Mouse (Mus musculus) forebrain, embryonic 11.5 days (tissue): Measurements from ENCODE around the gene Ralgps2. TPM values are rescaled to one million over a fixed set of nuclear protein-coding genes. Genes with fewer than 3 reads are reported as not detected.

Experiments
- ATAC-seq: fragments of 200-750 bp; cut with Nextera tagmentation; replicated peaks from 2 replicates; pipeline ENCODE4 v1.8.0; 2017; ENCODE audit warnings: moderate TSS enrichment; ENCODE audit not compliant: low FRiP score
- DNase-seq: peaks from one replicate; pipeline ENCODE4 v3.0.0-alpha.2; 2017; ENCODE audit warnings: low spot score
- H3K27ac ChIP-seq: fragments of 300-500 bp; sonication (generic); 2 replicates; pipeline ENCODE4 v1.5.1; 2014; ENCODE audit warnings: low read depth, low read length
- H3K27me3 ChIP-seq: fragments of 300-500 bp; sonication (generic); 2 replicates; pipeline ENCODE4 v1.6.1; 2014; ENCODE audit warnings: mild to moderate bottlenecking, low read length, mixed read lengths; ENCODE audit not compliant: control insufficient read depth, insufficient read depth
- H3K36me3 ChIP-seq: fragments of 300-500 bp; sonication (generic); 2 replicates; pipeline ENCODE4 v1.6.1; 2014; ENCODE audit warnings: mild to moderate bottlenecking, low read length, moderate library complexity, mixed read lengths; ENCODE audit not compliant: control insufficient read depth, insufficient read depth
- H3K4me1 ChIP-seq: fragments of 300-500 bp; sonication (generic); replicated peaks from 2 replicates; pipeline ENCODE4 v1.6.1; 2014; ENCODE audit warnings: low read length, mixed read lengths; ENCODE audit not compliant: control insufficient read depth, insufficient read depth
- H3K4me2 ChIP-seq: fragments of 300-500 bp; sonication (generic); 2 replicates; pipeline ENCODE4 v1.6.1; 2014; ENCODE audit warnings: low read depth, mild to moderate bottlenecking, low read length, moderate library complexity, mixed read lengths; ENCODE audit not compliant: severe bottlenecking
- H3K4me3 ChIP-seq: fragments of 300-500 bp; sonication (generic); 2 replicates; pipeline ENCODE4 v1.5.1; 2014; ENCODE audit warnings: low read depth, low read length
- H3K9ac ChIP-seq: fragments of 300-500 bp; sonication (generic); 2 replicates; pipeline ENCODE4 v1.6.1; 2014; ENCODE audit warnings: low read length
- H3K9me3 ChIP-seq: fragments of 300-500 bp; sonication (generic); 2 replicates; pipeline ENCODE4 v1.6.1; 2016; ENCODE audit warnings: low read length, mixed read lengths; ENCODE audit not compliant: control insufficient read depth
- WGBS: fragments of 180-500 bp; shearing (Covaris S2); extraction: QIAGEN DNeasy Blood & Tissue Kit; methylation state at CpG from one replicate; pipeline ENCODE4 v1.1.7; 2014; 5-methylcytosine and 5-hydroxymethylcytosine counted together
- polyA plus RNA-seq: library from polyadenylated mRNA; unstranded; fragments of >200 nt; fragmentation: Nextera tagmentation; extraction: Ambion mirVana; gene quantifications from 2 replicates; pipeline ENCODE4 v1.2.1, GENCODE M21; 2014

The Ralgps2 gene
- polyA plus RNA-seq, 1 experiment from 2014 or later, result 82.0 TPM

DNA sequence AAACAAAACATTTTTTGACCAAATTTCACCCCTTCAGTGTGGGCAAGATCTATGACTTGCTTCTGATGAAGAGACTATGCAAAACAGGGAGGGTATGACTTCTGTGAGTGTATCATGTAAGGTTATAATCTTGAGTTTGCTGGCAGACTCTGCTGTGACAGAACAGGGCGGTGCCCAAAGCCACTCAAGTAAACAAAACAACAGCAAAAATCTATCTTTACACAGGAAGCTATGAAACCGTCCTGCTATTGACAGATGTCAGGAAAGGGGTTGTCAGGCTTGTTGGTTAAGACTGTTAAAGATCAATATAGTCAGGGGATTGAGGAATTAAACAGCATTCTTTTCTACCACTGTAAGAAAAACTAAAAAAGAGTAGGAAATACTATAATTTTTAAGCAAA is 33.8 kb downstream of the Ralgps2 start:
- Histone ChIP-seq H3K4me1 (no peaks in the 10 kb centered on the region), H3K4me3 (no peak overlapping the region), H3K9me3 (no peaks in the 10 kb centered on the region), H3K27ac (no peak overlapping the region), H3K36me3 (no peaks in the 10 kb centered on the region), H3K27me3 (no peaks in the 10 kb centered on the region), H3K9ac (no peak overlapping the region), H3K4me2 (no peak overlapping the region)
- ATAC-seq (no peak), DNase-seq (no peak)
- 85% methylated on average over 2 of the region's 2 CpGs for WGBS

DNA sequence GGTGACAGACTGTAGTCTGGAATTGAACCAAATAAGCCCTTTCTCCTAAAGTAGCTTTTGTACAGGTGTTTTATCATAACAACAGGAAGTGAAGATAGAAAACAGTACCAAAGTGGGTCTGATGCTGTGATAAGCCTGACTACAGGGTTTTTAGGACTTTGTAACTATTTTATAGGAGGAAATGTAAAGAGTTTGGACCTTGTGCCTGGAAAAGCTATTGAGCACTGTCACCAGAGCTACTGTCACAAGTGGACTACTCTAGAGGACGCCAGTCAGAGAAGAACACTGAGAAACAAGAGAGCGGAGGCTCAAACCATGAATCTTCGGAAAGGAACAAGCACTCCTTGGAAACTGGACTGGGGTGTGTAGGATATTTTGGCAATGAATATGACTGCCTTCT is 35.5 kb downstream of the Ralgps2 start:
- ATAC-seq (no peak), DNase-seq (no peak)
- no peak overlapping the region for H3K9ac ChIP-seq
- H3K4me1 ChIP-seq, result no peaks in the 10 kb centered on the region
- H3K36me3 ChIP-seq, result no peaks in the 10 kb centered on the region
- no peak overlapping the region for H3K4me3 ChIP-seq
- H3K27me3 ChIP-seq, result no peaks in the 10 kb centered on the region
- 90% methylated on average over 3 of the region's 3 CpGs for WGBS
- H3K4me2 ChIP-seq, result no peak overlapping the region
- H3K27ac ChIP-seq, result no peak overlapping the region
- H3K9me3 ChIP-seq, result no peaks in the 10 kb centered on the region

GRCm38 (mm10) chr1:156901689-156902088 is 37.7 kb downstream of the Ralgps2 start:
- WGBS, result 81% methylated on average over 6 of the region's 6 CpGs
- ATAC-seq (no peak), DNase-seq (no peak)
- Histone ChIP-seq H3K4me2 (no peak overlapping the region), H3K4me1 (no peaks in the 10 kb centered on the region; the same call in 1 of the 2 replicates), H3K9me3 (no peaks in the 10 kb centered on the region), H3K36me3 (no peaks in the 10 kb centered on the region), H3K27me3 (no peaks in the 10 kb centered on the region), H3K9ac (no peak overlapping the region), H3K4me3 (no peak overlapping the region), H3K27ac (no peak overlapping the region)

- ATAC-seq (no peak), DNase-seq (no peak)
- Histone ChIP-seq H3K9ac (no peak overlapping the region), H3K27ac (no peak overlapping the region), H3K4me1 (no peaks in the 10 kb centered on the region), H3K27me3 (no peaks in the 10 kb centered on the region), H3K9me3 (no peaks in the 10 kb centered on the region), H3K4me2 (no peak overlapping the region), H3K36me3 (no peaks in the 10 kb centered on the region; the same call in 1 of the 2 replicates), H3K4me3 (no peak overlapping the region)
- WGBS, result 92% methylated on average over 4 of the region's 4 CpGs
These were observed 47.9 kb downstream of the Ralgps2 start for GRCm38 (mm10) chr1:156891561-156891960.

GRCm38 (mm10) chr1:156888830-156889229 is 50.6 kb downstream of the Ralgps2 start:
- no peak for ATAC-seq
- H3K4me2 ChIP-seq, result no peak overlapping the region
- H3K4me1 ChIP-seq, result no peaks in the 10 kb centered on the region
- no peak for DNase-seq
- no peaks in the 10 kb centered on the region for H3K9me3 ChIP-seq
- H3K27me3 ChIP-seq, result no peaks in the 10 kb centered on the region
- H3K9ac ChIP-seq, result no peak overlapping the region
- H3K36me3 ChIP-seq, result no peaks in the 10 kb centered on the region; the same call in 1 of the 2 replicates
- 95% methylated on average over 4 of the region's 4 CpGs for WGBS
- H3K4me3 ChIP-seq, result no peak overlapping the region
- H3K27ac ChIP-seq, result no peak overlapping the region

DNA sequence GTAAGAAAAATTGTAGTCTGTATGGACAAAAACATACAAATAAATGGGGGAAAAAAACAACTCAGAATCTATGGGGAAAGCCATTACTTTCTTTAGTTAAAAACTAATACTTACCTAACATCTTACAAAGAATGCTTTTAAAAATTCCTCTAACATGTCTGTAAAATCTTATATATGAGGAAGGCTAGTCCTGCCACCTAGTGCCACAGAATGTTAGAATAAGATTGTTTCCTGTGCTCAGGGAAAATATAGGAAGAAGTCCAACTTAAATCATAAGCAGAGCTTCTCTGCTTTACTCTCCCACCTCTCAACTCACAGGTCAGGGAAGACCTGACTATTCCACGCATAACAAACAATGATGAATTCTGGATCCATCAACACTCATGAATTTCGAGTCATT is 53.5 kb downstream of the Ralgps2 start:
- H3K27ac ChIP-seq, result no peak overlapping the region
- no peaks in the 10 kb centered on the region for H3K27me3 ChIP-seq
- no peak overlapping the region for H3K4me2 ChIP-seq
- ATAC-seq (no peak), DNase-seq (no peak)
- WGBS, result 89% methylated on average over 2 of the region's 2 CpGs
- H3K36me3 ChIP-seq, result peaks cover 4% of the 10 kb centered on the region; the same call in 1 of the 2 replicates
- no peaks in the 10 kb centered on the region for H3K9me3 ChIP-seq
- H3K4me1 ChIP-seq, result no peaks in the 10 kb centered on the region
- no peak overlapping the region for H3K9ac ChIP-seq
- H3K4me3 ChIP-seq, result no peak overlapping the region

DNA sequence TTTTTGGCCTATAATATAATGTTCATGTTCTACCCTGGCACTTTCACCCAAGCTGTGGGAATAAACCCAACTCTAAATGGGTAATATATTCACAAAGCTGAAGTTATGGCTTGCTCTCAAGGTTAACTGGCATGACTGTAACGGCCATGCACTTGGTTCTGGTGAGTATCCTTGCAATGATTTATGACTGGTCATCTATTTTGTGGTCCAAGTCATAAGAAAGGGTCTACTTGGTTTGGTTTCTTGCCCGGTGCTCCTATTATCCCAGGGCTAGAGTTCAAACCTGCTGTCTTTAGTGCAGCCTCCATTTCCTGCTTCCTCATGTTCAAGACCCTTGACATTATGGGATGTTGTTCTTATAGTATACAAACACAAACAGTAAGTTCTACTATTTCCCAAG is 54.6 kb downstream of the Ralgps2 start:
- no peaks in the 10 kb centered on the region for H3K4me1 ChIP-seq
- DNase-seq, result no peak
- no peak overlapping the region for H3K9ac ChIP-seq
- H3K4me2 ChIP-seq, result no peak overlapping the region
- 83% methylated on average over 2 of the region's 2 CpGs for WGBS
- no peak overlapping the region for H3K27ac ChIP-seq
- H3K4me3 ChIP-seq, result no peak overlapping the region
- peaks cover 4% of the 10 kb centered on the region; the same call in 1 of the 2 replicates for H3K36me3 ChIP-seq
- no peaks in the 10 kb centered on the region for H3K9me3 ChIP-seq
- ATAC-seq, result no peak
- no peaks in the 10 kb centered on the region for H3K27me3 ChIP-seq

DNA sequence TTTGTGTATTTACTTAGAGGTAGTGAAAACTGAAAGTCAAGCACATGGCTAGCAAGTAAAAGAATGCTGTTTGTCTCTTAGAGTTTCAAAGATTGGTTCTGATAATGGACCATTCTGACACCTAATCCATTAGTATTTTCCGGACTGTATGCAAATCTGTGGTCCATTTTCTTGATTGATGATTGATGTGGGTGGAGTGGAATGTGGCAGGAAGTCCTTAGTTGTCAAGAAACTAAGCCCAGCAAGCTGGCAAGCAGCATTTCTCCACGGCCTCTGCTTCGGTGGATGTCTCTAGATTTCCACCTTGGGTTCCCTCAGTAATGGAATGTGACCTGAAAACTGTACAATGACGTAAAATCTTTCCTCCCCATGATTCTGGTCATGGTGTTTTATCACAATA is 68.8 kb downstream of the Ralgps2 start:
- Histone ChIP-seq H3K9me3 (no peaks in the 10 kb centered on the region), H3K4me2 (no peak overlapping the region), H3K36me3 (no peaks in the 10 kb centered on the region), H3K27ac (no peak overlapping the region), H3K4me1 (0 out of 2 replicates have a peak, but pooled peaks cover 1% of the 10 kb centered on the region), H3K27me3 (no peaks in the 10 kb centered on the region), H3K4me3 (no peak overlapping the region), H3K9ac (no peak overlapping the region)
- no peak for ATAC-seq
- WGBS, result 94% methylated on average over 4 of the region's 4 CpGs
- DNase-seq, result no peak

- DNase-seq (no peak), ATAC-seq (no peak)
- Histone ChIP-seq H3K27ac (no peak overlapping the region), H3K27me3 (no peaks in the 10 kb centered on the region), H3K4me2 (no peak overlapping the region), H3K9me3 (no peaks in the 10 kb centered on the region), H3K9ac (no peak overlapping the region), H3K36me3 (no peaks in the 10 kb centered on the region), H3K4me1 (0 out of 2 replicates have a peak, but pooled peaks cover 1% of the 10 kb centered on the region), H3K4me3 (no peak overlapping the region)
- 94% methylated on average over 5 of the region's 5 CpGs for WGBS
These were observed 69.4 kb downstream of the Ralgps2 start for GRCm38 (mm10) chr1:156870028-156870427.
